Mouse (Mus musculus) adrenal gland, adult 18-20 months (tissue): ENCODE data around the gene Tpm1. TPM values are rescaled to one million over a fixed set of nuclear protein-coding genes. Genes with fewer than 3 reads are reported as not detected.
A peak's percentile ranks its signal among the peaks of the same experiment; 100 is the strongest.

Source experiments
- DNase-seq, 2 experiments: peaks; one replicate each; pipeline ENCODE4 v3.0.0; 2021 to 2022; ENCODE audit warnings: low spot score in 2 of 2
- total RNA-seq, 2 experiments: library from RNA; stranded (reverse); gene quantifications; 1 replicate in 1 of 2; 2 replicates in 1 of 2; pipeline ENCODE4 v1.2.3; 2021

The Tpm1 gene
- total RNA-seq, 2 experiments from 2014 or later: 158 to 306 TPM

DNA sequence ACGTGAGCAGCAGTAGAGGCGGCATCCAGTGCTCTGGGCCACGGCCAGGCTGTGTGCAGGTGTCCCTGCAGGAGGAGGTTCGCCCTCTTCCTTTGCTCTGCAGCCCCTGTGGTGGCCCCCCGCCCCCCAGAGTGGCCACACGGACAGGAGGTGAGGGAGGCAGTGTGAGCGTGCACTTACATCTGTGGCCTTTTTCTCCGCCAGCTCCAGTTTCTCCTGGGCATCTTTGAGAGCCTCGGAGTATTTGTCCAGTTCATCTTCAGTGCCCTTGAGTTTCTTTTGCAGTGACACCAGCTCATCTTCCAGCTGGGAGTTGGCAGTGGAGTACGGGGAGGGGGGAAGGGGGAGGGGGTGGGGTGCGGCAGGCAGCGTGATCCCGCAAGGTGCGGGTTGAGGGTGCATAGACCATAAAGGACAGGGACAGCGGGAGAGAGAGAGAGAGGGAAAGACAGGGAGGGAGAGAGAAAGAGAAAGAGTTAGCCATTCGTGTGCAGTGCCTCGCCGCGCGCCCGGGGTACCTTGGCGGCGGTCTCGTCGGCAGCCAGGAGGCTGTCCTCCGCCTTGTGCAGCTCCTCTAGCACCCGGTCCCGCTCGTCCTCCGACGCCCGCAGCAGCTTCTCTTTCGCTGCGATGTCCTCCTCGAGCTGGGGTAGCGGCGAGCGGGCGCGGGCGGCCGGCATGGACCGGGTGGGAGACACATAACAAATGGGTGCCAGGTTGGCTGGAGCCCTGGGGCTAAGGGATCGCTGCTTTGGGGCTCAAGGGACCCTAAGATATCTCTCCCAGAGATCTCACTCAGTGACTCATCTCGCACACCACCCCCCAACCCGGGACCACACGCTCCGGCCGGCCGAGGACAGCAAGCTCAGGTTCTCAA lies 1.4 kb downstream of the Tpm1 start:
- peak in 1 of 2 experiments; percentile 26 for DNase-seq

DNA sequence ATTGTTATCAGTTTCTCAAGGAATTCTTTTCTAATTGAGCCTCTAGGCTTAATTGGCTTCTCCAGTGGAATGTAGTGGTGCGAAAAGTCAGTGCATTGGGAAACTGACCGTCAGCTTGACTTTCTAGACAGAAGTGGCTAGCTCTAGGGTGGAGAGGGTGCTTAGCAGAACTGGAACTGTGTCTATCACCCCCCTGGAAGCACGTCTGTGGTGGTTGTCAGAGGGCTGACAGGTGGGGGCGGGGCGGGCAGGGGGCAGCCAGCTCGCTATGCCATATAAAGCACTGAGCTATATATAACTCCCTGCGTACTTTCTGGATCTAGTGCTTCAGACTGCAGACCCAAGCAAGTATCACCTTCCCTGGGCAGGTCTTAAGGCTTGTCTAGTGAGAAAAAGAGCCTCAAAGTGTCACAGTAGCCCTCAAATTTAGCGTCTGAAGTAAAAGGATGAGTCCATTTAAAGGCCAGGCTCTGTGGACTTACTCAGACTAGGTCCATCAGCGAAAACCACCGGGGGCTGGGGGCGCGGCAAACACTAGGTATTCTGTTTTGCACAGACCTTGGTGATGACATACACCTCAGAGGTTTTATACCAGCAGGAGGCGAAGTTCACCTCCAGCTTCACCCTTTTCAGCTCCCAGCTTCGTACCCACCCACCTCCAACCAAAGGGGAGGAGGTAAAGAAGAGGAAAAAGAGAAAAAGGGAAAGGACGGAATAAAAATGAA lies 2.2 kb downstream of the Tpm1 start:
- DNase-seq: no peak

DNA sequence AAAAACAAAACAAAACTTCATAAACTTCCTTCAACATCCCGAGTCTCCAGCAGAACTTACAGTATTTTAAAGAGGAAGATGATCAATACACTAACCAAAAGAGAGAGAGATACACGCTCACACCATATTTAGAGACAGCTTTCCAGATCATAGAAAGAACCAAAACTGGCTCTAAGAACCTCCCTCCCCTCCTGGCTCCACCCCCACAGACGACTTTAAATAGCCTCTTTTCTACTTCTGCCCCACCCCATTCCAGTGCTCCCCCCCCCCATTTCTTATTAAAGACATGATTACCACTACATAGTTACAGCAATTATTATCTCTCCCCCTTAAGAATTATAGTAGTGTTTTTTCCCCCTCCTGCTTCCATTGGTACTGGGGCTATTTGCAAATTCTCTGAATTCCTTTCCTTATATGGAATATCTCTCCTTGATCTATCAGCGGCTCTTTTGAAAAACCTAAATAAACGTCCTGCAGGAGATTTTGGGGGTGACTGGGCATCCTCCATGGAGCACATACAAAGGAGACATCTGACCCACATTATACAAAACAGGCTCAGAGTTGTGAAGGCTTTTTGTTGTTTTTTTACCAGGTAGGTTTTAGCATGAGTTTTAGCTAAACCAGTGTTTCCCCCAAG lies 3.1 kb downstream of the Tpm1 start:
- DNase-seq: no peak

DNA sequence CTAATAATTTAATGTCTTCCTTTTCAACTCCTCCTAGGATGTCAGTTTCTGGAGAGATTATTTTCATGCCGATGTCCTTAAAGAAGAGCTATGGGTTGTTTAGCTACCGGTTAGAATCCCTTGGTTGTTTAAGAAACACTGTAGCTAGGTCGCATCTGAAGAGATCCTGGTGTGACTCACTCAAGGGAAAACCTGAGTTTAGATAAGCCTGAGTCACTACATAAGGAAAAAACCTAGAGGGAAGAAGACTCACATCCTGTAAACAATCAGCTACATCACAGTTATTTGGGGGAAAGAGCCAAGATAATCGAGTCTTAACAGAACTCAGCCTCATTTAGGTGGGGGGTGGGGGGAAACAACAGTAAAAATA lies 3.9 kb downstream of the Tpm1 start:
- no peak for DNase-seq

DNA sequence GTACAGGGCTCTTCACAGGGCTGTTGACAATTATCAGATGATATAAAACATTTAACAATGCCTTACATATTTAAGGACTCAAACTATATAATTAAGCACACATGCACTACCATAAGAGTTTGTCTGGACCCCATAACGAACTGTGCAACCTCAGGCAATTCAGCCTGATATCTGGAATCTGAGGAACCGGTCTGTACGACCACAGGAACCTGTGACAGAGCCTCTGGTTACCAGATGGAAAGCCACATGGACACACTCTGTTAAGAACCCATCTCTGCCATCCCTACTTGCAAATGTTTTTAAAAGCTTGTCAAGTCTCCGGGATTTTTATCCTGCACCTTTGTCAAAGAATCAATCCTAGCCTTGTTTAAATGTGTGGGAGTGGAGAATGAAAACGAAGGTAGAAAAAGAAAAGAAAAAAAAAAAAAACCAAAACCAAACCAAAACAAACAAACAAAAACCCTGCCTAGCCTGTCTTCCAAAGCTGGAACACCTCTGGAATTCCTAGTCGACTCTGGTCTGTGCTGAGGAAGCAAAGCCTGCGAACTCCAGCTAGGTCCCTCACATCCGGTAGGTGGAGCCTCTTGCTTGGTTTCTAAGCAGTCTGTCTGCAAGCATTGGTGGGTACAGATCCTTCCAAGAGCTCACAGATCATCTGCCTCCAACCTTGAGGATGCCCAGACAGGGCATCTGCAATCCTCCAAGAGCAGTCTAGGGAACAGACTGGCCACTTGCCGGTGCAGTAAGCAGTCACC lies 4.5 kb downstream of the Tpm1 start:
- peak in 1 of 2 experiments; percentile 40 for DNase-seq

DNA sequence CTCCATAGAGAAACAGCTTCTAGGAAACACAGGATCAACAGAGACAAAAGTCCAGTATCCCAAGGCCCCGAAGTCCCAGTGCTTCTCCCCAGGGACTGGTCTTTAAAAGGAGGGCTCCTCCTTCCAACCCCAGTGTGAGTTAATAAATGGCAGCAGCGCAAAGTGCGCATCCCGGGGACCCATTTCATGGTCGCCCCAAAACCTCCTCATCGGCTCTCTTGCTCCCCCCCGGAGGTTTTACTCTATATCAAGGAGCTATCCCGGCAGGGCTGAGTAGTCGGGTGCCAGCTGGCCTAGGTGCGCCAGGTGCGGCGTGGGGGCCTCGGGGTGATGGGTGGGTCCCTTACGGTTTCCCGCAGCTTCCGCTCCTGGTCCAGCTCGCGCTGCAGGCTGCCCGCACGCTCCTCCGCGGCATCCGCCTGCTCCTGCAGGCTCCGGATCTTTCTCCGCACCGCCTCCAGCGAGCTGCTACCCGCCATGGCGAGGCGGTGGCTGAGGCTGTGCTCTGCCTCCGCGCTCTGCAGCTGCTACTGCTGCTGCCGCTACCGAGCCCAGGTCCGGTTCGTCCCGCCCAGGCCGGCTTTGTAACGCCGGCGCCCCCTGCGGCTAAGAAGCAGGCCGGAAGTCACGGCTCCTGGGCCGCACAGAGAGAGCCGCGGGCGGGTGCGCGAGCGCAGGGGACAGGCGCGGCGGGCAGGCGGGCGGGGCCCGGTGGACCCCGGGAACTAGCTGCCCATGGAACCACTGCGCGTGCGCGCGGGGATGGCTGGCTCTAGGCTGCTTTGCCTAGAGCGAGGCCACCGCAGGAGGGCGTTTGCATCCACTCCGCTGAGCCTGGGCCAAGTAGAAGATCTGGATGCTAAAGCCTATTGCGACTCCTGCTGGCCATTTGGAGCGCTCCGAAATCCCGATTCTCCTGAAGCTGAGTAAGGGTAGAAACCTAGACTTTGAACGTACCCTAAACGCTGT lies 5.7 kb downstream of the Tpm1 start:
- DNase-seq: peak; percentile 99

DNA sequence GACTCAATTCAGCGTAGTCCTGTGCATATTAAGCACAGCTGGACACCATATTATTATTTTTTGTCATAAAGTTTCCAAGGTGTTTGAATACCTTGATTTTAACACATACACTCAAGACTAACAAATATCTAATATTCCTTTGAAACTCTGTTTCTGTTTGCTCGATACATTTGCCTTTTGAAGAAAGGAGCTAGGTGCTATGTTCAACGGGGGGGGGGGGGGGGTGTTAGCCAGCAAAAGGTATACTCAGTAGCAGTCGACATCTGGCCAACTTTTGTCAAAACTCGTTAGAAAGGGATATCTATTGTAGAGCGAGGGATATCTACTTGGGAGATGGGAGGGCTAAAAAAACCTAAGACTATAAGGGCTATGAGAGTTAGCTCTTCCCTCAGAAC lies 6.4 kb downstream of the Tpm1 start:
- DNase-seq: no peak

DNA sequence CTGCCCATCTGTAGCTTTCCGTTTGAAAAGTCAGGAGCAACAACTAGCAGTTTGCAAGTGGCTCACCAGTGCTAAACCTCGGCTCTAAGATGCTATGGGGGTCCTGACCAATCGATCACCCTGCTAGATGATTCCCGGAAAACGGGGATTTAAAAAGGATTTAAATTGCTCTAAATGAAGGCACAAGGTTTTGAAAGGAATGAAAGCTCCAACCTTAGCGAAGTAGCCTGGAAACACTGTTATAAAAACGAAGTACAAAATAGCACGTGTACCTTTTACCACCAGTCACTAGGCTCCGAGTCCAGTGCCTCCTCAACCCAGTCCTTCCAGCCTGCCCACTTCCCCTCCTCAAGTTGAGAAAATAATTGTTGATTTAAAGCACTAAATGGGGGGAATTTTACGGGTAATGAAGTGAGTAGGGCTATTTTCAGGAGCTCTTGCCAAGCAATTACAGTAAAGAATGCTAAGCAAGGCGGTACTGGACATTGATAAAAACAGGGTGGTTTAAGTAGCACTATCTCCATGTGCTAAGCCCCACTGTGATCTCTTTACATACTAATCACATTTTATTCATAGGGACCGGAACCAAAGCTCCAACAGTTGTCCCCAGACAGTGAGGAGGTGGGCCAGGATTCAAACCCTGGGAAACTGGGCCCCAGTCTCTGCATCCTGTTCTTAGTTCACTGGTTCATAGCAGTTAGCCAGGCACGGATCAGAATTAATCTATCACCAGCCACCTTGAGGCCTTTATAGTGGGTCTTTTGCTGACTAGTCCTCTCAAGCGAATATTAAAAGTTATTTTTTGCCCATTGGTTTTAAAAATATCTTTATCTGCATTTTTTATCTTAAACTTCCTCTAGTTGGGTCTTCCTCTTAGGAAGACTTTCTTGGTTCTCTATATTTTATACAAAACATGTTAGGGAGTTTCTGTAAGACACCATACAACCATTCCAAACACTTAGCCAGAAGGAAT lies 7.1 kb downstream of the Tpm1 start:
- DNase-seq: no peak

DNA sequence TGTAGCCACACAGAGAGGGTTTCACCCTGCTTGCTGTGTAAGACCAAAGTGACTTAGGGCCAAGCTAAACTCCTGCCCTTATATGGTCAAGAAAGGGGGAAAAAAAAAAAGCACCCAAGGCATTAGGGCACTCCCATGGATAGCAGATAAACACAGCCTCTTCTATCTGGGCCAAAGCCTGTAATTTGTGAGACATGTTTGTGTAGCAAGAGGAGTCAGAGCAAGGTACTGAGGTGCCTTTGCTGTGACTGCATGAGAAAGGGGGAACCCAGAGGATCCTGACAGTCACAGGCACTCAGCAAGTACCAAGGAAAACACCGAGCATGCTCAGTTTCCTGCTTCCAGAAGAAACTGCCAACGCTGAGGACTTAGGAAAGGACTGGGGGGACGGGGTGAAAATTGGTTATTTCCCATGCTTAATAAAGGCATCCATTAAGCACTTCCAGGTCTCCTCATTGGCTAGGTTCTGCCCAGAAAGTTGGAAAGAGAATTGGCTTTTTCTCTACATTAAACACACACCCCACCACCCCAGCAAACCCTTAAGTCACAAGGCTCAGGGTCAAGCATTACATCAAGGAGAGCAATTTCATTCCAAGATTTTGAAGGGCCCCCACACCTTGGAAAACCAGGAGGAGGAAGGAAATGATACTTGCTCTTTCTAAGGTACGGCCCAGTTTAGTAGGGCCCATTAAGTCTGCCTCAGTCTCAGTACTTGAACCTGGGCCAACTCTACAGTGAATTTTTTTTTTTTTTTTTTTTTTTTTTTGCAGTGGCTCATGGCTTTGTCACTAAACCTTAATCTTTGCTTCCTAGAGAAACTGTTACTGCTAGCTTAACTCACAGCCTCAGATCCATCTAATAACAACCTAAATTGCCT lies 8.0 kb downstream of the Tpm1 start:
- DNase-seq: no peak

DNA sequence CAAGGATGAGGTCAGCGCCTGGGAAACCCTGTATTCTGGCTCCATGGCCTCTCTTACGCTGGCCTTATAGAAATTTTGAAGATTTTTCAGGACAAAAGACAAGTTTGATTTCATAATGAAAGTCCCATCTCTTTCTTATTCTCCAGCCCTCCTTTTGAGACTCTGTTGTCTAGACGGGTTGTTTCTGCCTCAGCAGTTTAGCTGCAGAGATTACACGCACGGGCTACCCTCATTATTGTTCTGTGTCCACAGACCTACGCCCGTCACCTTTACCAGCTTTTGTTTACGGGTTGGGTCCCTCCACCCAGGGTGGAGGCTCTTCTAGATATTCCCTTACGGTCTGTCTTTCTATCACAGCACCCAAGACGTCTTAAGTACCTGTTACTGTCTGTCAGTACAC lies 9.3 kb downstream of the Tpm1 start:
- DNase-seq: no peak

DNA sequence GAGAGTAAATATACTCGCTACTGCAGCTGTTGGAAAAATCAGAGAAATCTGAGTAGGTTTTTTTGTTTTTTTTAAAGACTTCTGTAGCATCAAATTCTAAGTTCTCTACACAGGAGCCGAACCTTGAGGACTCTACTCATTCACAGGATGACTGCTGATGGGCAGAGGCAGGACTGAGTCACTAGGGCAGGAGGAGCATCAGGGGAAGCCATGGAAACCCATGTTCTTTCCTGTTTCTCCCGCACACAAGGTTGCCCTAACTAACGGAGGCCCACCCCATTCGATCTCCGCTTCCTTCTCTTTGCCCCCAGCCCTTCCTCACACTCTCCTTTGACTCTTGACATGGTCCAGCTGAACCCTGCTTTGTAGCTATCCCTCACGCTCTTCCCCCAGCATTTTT lies 10.5 kb downstream of the Tpm1 start:
- DNase-seq: no peak

DNA sequence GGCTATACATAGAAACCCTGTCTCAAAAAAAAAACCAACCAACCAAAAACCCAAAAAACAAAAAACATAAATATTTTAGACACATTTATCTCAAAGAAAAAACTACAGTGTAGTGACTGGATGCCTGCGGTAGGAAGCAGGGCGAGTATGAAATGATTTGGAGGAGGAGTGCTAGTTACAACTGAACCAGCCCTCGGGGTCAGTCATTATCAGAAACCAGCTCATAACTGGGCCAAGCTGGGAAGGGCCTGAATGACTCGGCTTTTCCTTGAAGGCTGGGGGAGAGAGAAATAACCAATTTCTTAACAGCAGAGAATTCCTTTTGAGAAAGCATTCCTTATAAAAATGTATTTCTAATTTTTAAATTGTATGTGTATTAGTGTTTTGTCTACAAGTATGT lies 11.5 kb downstream of the Tpm1 start:
- no peak for DNase-seq

DNA sequence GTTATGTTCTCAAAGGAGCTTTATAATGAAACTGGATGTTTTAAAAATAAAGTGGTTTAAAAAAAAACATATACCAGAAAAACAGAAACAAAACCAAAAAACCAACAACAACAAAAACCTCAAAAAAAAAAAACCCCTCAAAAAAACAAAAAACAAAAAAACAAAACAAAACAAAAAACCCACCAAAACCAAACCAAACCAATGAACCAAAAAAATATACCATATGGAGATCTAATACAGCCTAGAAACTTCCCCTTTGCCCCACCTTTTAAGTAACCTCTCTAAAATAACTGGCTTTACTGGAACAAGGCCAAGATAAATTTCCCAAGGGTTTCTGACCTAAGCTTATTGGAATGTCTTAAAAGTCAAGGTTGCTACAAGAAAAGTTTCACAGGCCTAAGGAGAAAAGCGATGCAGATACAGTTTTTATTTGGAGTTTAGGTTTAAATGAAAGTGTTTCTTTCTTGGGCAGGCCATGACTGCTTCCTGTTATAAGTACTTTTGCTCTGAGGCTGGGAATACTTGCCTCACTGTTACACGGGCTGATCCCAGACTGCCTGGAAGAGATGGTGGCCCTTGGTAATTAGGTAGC lies 12.6 kb downstream of the Tpm1 start:
- no peak for DNase-seq

DNA sequence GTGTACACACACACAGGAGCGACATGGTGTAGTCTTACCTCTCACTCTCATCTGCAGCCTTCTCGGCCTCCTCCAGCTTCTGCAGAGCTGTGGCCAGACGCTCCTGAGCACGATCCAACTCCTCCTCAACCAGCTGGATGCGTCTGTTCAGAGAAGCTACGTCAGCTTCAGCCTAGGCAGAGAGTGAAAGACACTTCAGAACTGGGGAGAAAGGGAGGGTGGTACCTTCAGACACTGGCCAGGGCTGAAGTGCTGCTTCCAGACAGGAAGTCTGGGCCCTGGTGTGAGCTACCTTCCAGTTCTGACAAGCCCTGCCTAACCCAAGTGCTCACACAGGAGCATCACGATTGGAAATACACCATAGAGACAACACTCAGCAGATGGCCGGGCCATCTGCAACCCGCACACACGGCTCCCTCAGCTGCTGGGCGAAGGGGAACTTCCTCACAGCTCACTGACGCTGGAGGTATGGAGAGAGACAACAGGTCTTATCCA lies 13.2 kb downstream of the Tpm1 start:
- no peak for DNase-seq

DNA sequence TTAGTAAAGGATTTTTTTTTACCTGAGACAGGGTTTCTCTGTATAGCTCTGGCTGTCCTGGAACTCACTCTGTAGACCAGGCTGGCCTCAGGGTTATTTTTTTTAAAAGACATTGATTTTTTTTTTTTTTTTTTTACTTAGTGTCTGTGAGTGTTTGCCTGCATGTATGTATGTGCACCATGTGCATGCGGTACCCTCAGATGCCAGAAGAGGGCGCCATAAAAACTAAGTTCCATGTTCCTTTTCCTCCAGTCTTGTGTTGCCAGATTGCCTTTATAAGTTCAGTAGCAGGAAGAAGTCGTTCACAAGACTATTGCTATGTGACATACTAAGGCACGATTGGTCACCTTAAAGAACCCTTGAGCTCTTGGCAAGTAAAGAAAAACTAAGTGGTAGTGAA lies 14.5 kb downstream of the Tpm1 start:
- DNase-seq: no peak

DNA sequence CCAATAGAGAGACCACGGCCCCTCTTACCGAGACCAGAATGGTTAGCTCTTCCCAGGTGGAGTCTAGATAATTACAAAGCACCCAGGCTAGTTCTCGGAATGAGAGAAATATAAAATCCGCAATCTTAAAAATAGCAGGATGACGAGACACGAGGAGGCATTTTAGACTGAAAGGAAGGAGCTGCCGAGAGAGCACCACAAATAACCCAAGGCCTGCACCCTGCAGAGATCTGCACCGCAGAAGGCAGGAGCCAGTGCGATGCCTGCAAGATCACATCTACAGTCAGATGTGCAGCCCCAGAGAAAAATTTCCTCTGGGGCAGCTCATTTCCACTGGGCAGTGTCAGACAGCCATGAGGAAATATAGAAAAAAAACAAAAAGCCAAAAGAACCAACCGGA lies 16.2 kb downstream of the Tpm1 start:
- no peak for DNase-seq

DNA sequence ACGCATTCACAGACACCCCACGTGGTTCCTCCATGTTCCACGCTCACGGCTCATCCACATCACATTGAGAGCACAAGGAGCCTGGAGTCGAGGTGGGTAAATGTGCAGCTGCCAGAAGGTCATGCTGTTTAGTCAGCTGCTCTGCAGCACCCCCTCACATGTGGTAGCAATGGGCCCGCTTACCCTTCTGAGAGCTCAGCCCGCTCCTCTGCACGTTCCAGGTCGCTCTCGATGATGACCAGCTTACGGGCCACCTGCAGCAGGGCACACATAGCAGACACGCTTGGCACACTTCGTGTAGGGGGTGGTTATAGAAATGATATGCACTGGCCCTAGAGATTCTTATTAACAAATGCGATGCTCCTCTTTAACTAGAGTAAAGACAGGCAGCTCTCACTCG lies 16.6 kb downstream of the Tpm1 start:
- DNase-seq: no peak
